Mouse (Mus musculus): ENCODE measurements around the gene Ltb.

Ltb gene

GRCm38 (mm10) chr17:35161421-35161820 lies 32.8 kb upstream of the Ltb start:
- peaks cover 36% of the 10 kb centered on the region for H3K36me3 ChIP-seq (ENCODE audit: control insufficient read depth, insufficient read depth, low read length, poor library complexity, severe bottlenecking)
- no peak for DNase-seq (ENCODE audit: low read depth, low spot score)
- H3K27me3 ChIP-seq (ENCODE audit: control insufficient read depth, insufficient read depth, low read length, poor library complexity, severe bottlenecking), result no peaks in the 10 kb centered on the region

GRCm38 (mm10) chr17:35162121-35162520 lies 32.1 kb upstream of the Ltb start:
- H3K36me3 ChIP-seq (ENCODE audit: control insufficient read depth, insufficient read depth, low read length, poor library complexity, severe bottlenecking), result peaks cover 31% of the 10 kb centered on the region
- H3K27me3 ChIP-seq (ENCODE audit: control insufficient read depth, insufficient read depth, low read length, poor library complexity, severe bottlenecking), result no peaks in the 10 kb centered on the region
- DNase-seq (ENCODE audit: low read depth, low spot score), result no peak

- no peak for DNase-seq (ENCODE audit: low read depth, low spot score)
- Histone ChIP-seq H3K27me3 (ENCODE audit: control insufficient read depth, insufficient read depth, low read length, poor library complexity, severe bottlenecking) (no peaks in the 10 kb centered on the region), H3K36me3 (ENCODE audit: control insufficient read depth, insufficient read depth, low read length, poor library complexity, severe bottlenecking) (peaks cover 26% of the 10 kb centered on the region)
Observed at GRCm38 (mm10) chr17:35162730-35163129, 31.5 kb upstream of the Ltb start.

GRCm38 (mm10) chr17:35163326-35164081 lies 30.7 kb upstream of the Ltb start:
- DNase-seq (ENCODE audit: low read depth, low spot score), result no peak
- Histone ChIP-seq H3K36me3 (ENCODE audit: control insufficient read depth, insufficient read depth, low read length, poor library complexity, severe bottlenecking) (peaks cover 21% of the 10 kb centered on the region), H3K27me3 (ENCODE audit: control insufficient read depth, insufficient read depth, low read length, poor library complexity, severe bottlenecking) (no peaks in the 10 kb centered on the region)

GRCm38 (mm10) chr17:35164218-35164567 lies 30.0 kb upstream of the Ltb start:
- DNase-seq (ENCODE audit: low read depth, low spot score), result no peak
- Histone ChIP-seq H3K36me3 (ENCODE audit: control insufficient read depth, insufficient read depth, low read length, poor library complexity, severe bottlenecking) (peaks cover 15% of the 10 kb centered on the region), H3K27me3 (ENCODE audit: control insufficient read depth, insufficient read depth, low read length, poor library complexity, severe bottlenecking) (no peaks in the 10 kb centered on the region)

- peak; percentile 98 for DNase-seq (ENCODE audit: low read depth, low spot score)
- peaks cover 12% of the 10 kb centered on the region for H3K36me3 ChIP-seq (ENCODE audit: control insufficient read depth, insufficient read depth, low read length, poor library complexity, severe bottlenecking)
- no peaks in the 10 kb centered on the region for H3K27me3 ChIP-seq (ENCODE audit: control insufficient read depth, insufficient read depth, low read length, poor library complexity, severe bottlenecking)
Observed at GRCm38 (mm10) chr17:35164568-35165450, 29.4 kb upstream of the Ltb start, which contains the start of gene Prrc2a. Gene Prrc2a, minus strand, starts transcription at chr17:35164897.

GRCm38 (mm10) chr17:35165451-35166155 lies 28.6 kb upstream of the Ltb start:
- DNase-seq (ENCODE audit: low read depth, low spot score), result no peak
- H3K36me3 ChIP-seq (ENCODE audit: control insufficient read depth, insufficient read depth, low read length, poor library complexity, severe bottlenecking), result peaks cover 5% of the 10 kb centered on the region
- no peaks in the 10 kb centered on the region for H3K27me3 ChIP-seq (ENCODE audit: control insufficient read depth, insufficient read depth, low read length, poor library complexity, severe bottlenecking)

GRCm38 (mm10) chr17:35166352-35167035 lies 27.7 kb upstream of the Ltb start:
- H3K36me3 ChIP-seq (ENCODE audit: control insufficient read depth, insufficient read depth, low read length, poor library complexity, severe bottlenecking), result no peaks in the 10 kb centered on the region; the same call in 1 of the 2 replicates
- peak; percentile 93 for DNase-seq (ENCODE audit: low read depth, low spot score)
- no peaks in the 10 kb centered on the region for H3K27me3 ChIP-seq (ENCODE audit: control insufficient read depth, insufficient read depth, low read length, poor library complexity, severe bottlenecking)

- no peaks in the 10 kb centered on the region for H3K36me3 ChIP-seq (ENCODE audit: control insufficient read depth, insufficient read depth, low read length, poor library complexity, severe bottlenecking)
- H3K27me3 ChIP-seq (ENCODE audit: control insufficient read depth, insufficient read depth, low read length, poor library complexity, severe bottlenecking), result no peaks in the 10 kb centered on the region
- DNase-seq (ENCODE audit: low read depth, low spot score), result no peak
Observed at GRCm38 (mm10) chr17:35167794-35168193, 26.4 kb upstream of the Ltb start.

- H3K36me3 ChIP-seq (ENCODE audit: control insufficient read depth, insufficient read depth, low read length, poor library complexity, severe bottlenecking), result no peaks in the 10 kb centered on the region
- peak; percentile 89 for DNase-seq (ENCODE audit: low read depth, low spot score)
- H3K27me3 ChIP-seq (ENCODE audit: control insufficient read depth, insufficient read depth, low read length, poor library complexity, severe bottlenecking), result no peaks in the 10 kb centered on the region
Observed at GRCm38 (mm10) chr17:35168541-35169207, 25.6 kb upstream of the Ltb start.

GRCm38 (mm10) chr17:35172445-35173234 lies 21.6 kb upstream of the Ltb start:
- H3K36me3 ChIP-seq (ENCODE audit: control insufficient read depth, insufficient read depth, low read length, poor library complexity, severe bottlenecking), result no peaks in the 10 kb centered on the region
- H3K27me3 ChIP-seq (ENCODE audit: control insufficient read depth, insufficient read depth, low read length, poor library complexity, severe bottlenecking), result no peaks in the 10 kb centered on the region
- peak; percentile 45 for DNase-seq (ENCODE audit: low read depth, low spot score)

GRCm38 (mm10) chr17:35173329-35173728 lies 20.9 kb upstream of the Ltb start:
- DNase-seq (ENCODE audit: low read depth, low spot score), result peak; percentile 74
- H3K27me3 ChIP-seq (ENCODE audit: control insufficient read depth, insufficient read depth, low read length, poor library complexity, severe bottlenecking), result no peaks in the 10 kb centered on the region
- no peaks in the 10 kb centered on the region for H3K36me3 ChIP-seq (ENCODE audit: control insufficient read depth, insufficient read depth, low read length, poor library complexity, severe bottlenecking)

GRCm38 (mm10) chr17:35174201-35174977 lies 19.9 kb upstream of the Ltb start:
- no peaks in the 10 kb centered on the region for H3K27me3 ChIP-seq (ENCODE audit: control insufficient read depth, insufficient read depth, low read length, poor library complexity, severe bottlenecking)
- no peak for DNase-seq (ENCODE audit: low read depth, low spot score)
- no peaks in the 10 kb centered on the region for H3K36me3 ChIP-seq (ENCODE audit: control insufficient read depth, insufficient read depth, low read length, poor library complexity, severe bottlenecking)

All from splenic B cell, adult 2 months (primary cell).